Mouse (Mus musculus): ENCODE results near the gene Zfand6.

Zfand6 gene

DNA sequence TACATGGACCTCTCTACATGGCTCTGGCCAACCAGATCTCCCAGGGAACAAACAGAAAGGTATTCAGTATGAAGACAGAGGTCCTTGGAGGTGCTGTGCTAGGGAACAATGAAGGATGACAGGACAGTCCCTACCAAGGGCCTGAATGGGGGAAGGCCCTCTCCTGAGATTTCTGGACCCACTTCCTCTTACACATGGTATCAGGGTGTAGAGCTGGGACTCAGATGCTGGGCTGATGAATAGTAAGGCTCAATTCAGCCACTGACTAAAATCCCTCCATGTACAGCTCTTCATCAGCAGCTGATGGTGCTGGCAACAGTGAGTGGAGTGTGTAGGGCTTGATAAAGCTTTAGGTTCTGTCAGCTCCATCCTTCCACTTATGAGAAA is 94.8 kb downstream of the Zfand6 start:
- in situ Hi-C loops (cut with MboI; ENCODE audit: low sequenced_read_pairs) = loop anchor here (5.0 kb wide), 1 partner anchor 182 kb away; no protein-coding TSS in a partner anchor

DNA sequence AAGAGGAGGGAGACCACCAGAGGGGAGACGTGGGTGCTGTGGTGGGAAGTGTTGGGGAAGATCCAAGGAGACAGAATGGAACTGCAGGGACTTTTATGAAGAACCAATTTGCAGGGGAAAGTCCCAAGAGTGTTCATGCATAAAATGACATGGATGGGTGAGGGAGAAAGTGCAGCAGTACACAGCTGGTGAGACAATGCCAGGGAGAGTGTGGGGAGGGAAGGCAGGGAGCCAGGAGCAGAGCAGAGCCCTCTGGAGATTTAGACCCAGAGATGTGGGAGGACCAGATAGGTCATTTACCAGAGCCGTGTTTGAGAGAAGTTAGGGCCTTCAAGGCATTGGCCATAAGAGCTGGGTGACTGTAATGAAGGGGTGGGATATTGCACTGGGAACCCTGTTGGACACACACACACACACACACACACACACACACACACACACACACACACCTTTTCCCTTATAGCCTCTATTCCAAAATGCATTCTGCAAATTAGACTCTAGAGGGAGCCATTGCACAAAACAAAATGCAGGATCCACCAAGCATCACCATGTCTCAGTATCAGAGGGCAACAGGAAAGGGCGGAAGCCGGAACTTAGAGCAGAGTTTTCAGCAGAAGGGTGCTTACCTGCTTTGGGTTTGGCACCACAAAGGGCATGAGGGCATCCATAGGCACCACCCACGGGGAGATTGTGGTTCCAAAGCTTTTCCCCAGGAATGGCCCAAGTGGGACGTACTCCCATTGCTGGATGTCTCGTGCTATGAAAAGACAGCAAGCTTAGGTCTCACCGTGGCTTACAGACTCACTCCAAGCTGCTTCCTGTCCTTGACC is 95.5 kb downstream of the Zfand6 start:
- in situ Hi-C loops (cut with MboI; ENCODE audit: low sequenced_read_pairs) = loop anchor here (5.0 kb wide), 1 partner anchor 183 kb away; no protein-coding TSS in a partner anchor

- in situ Hi-C loops (cut with MboI; ENCODE audit: low sequenced_read_pairs) = loop anchor here (5.0 kb wide), 1 partner anchor 186 kb away; no protein-coding TSS in a partner anchor
Measured at GRCm38 (mm10) chr7:84591347-84591746, 98.4 kb downstream of the Zfand6 start.

GRCm38 (mm10) chr7:84590622-84591021 is 99.1 kb downstream of the Zfand6 start:
- in situ Hi-C loops (cut with MboI; ENCODE audit: low sequenced_read_pairs) = loop anchor here (5.0 kb wide), 1 partner anchor 187 kb away; no protein-coding TSS in a partner anchor

GRCm38 (mm10) chr7:84587101-84587783 is 102.5 kb downstream of the Zfand6 start:
- in situ Hi-C loops (cut with MboI; ENCODE audit: low sequenced_read_pairs) = no loop called here

DNA sequence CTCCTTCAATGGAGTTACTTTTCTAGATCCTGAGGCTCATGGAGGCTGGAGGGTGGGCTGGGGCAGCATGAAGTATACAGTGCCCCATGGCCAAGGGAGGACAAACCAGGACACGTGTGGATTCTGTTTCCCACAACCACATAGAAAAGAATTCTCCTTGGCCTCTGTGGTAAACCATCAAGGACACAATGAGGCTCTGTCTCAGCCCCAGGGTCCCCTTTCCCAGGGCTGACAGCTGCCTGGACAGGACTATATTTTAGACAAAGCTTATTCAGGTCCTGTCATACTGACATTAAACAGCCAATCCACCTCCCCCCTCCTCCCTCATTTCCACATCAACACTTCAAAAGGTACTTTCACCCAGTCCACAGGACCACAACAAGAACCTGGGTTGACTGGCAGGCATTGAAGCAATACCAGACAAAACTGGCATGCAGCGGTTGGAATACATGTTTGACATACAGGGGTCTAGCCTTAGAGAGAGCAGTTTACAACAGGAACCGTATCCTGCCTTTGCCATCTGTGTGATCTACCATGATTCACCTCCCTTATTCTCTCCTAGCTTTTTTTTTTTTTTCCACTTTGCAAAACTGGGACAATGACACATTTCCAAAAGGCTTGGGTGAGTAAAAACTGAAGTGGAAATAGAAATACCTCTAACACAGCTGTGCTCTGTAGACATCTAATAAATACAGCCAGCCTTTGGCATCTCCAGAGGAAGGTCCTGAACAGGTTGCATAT is 103.2 kb downstream of the Zfand6 start:
- in situ Hi-C loops (cut with MboI; ENCODE audit: low sequenced_read_pairs) = no loop called here

DNA sequence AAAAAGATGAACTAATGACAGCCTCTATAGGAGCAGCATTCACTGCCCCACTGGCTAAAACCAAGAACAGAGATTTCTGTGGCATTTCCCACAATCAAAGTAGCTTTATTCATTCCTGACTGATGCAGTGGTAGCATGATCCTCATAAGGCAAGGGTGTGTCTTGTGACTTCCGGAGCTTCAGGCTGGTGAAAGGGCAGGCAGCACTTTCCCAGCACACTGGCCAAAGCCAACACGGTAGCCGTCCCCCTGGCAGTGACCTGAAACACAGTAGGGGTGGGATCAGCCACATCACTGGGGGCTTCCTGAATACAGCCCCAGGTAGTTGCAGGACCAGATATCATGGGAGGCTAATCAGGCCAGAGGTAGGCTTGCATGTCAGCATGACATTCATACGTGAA is 104.7 kb downstream of the Zfand6 start:
- in situ Hi-C loops (cut with MboI; ENCODE audit: low sequenced_read_pairs) = no loop called here

DNA sequence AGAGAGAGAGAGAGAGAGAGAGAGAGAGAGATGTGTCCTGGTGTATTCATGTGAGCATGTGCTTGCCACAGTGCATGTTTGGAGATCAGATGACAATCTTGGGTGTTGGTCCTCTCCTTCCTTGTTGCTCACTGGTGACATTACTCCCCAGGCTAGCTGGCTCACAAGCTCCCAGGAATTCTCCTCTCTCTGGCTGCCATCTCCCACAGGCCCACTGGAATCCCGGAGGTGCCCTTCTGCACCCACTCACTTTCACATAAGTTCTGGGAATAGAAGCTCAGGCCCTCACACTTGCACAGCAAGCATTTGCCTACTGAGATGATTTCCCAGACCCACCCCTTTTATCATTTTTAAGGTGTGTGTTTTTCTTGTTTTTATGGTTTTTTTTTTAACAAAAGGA is 110.0 kb downstream of the Zfand6 start:
- in situ Hi-C loops (cut with MboI; ENCODE audit: low sequenced_read_pairs) = no loop called here

DNA sequence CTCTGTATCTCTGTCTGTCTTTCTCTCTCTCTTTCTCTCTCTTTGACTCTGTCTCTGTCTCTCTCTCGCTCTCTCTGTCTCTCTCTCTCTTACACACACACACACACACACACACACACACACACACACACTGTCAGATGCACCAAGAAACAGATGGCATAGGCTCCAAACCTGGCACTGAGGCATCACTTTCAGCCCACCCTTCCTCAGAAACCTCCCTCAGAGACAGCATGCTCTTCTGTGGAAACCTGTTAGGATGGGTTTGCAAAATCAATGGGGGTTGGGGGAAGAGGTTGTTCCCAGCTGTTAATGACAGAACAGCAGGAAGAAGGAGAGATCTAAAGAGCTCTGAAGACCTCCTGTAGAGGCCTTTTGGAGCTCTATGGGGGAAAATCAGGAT is 110.9 kb downstream of the Zfand6 start:
- in situ Hi-C loops (cut with MboI; ENCODE audit: low sequenced_read_pairs) = no loop called here

GRCm38 (mm10) chr7:84577034-84577433 is 112.7 kb downstream of the Zfand6 start:
- in situ Hi-C loops (cut with MboI; ENCODE audit: low sequenced_read_pairs) = no loop called here

GRCm38 (mm10) chr7:84566200-84566599 is 123.6 kb downstream of the Zfand6 start:
- in situ Hi-C loops (cut with MboI; ENCODE audit: low sequenced_read_pairs) = no loop called here

GRCm38 (mm10) chr7:84564236-84564635 is 125.5 kb downstream of the Zfand6 start:
- in situ Hi-C loops (cut with MboI; ENCODE audit: low sequenced_read_pairs) = no loop called here

Measured in CH12F3 (cell line).